Mouse (Mus musculus) T-helper 2 cell (primary cell): ENCODE results near the gene BC037034.

Experiments
- in situ Hi-C: fragments of 300-600 bp; cut with MboI, MseI; formaldehyde crosslinking; loops from one replicate; pipeline ENCODE4 v1.15.1; 2025; ENCODE audit warnings: high pct_unique_total_duplicates

BC037034 gene

GRCm38 (mm10) chr5:138262001-138262400 lies 1.8 kb downstream of the BC037034 start:
- in situ Hi-C loops: no loop called here

DNA sequence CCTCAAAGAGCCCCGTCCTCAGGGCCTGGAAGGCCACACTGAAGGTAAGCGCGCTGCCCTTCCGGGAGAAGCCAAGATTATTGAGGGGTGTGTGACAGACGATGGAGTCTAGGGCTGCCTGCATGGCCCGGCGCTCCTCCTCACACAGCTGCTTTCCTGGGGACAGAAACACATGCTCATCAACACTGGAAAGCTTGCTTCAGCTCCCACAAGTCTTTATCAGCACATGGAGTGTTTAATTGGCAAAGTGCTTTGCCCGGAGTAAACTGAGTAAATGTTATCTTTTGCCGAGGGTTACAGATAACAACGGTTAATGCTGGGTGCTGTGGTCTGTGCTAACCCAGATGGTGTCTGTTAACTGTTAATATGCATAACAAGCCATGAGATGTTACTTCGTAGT lies 3.0 kb downstream of the BC037034 start:
- in situ Hi-C loops: no loop called here

- in situ Hi-C loops: no loop called here
Measured at GRCm38 (mm10) chr5:138260051-138260450, 3.8 kb downstream of the BC037034 start.

- in situ Hi-C loops: no loop called here
Measured at GRCm38 (mm10) chr5:138258993-138259392, 4.8 kb downstream of the BC037034 start.

DNA sequence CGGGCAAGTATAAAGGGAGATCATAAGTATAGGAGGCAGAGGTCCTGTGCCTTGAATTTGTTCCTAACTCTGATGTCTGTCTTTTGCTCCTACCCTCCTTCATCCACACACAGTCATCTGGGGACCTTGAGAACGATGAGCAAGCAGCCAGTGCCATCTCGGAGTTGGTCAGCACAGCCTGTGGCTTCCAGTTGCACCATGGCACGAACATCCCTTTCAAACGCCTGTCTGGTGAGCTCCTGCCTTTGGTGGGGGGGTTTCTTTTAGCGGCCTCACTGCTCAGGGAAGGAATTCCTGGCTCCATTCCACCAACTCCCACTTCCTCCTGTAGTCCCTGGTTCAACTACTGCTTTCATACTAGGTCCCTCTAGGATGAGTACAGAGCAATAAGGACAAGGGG lies 5.3 kb downstream of the BC037034 start:
- in situ Hi-C loops: no loop called here

- in situ Hi-C loops: no loop called here
Measured at GRCm38 (mm10) chr5:138258078-138258477, 5.8 kb downstream of the BC037034 start.

GRCm38 (mm10) chr5:138257585-138257978 lies 6.3 kb downstream of the BC037034 start:
- in situ Hi-C loops: no loop called here

DNA sequence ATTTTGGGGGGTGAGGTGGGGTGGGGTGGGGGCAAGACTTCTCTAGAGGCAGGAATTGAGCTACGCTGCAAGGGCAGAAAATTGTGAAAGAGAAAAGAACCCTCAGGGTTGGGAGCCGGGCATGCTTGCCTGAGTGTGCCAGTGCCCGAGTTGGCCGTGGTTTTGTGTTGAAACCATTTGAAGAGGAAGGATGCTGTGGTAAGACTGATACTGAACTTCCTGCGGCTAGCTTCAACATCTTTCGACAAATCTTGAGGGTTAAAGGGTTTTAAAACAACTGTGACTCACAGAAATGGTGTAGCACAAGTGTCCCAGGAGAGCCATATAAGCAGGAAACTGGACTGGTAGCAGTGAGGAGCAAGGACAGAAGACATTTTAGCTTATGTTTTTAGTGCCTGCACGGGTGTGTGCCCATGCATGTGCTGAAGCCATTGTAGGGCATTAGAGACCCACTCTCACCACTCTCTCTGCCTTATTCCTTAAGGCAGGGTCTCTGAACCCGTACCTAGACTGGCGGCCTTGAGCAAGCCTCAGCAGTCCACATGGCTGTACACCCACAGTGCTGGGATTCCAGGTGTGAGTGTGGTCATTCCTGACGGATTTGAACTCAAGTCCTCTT lies 6.8 kb downstream of the BC037034 start:
- in situ Hi-C loops: no loop called here

- in situ Hi-C loops: no loop called here
Measured at GRCm38 (mm10) chr5:138256094-138256467, 7.8 kb downstream of the BC037034 start.

DNA sequence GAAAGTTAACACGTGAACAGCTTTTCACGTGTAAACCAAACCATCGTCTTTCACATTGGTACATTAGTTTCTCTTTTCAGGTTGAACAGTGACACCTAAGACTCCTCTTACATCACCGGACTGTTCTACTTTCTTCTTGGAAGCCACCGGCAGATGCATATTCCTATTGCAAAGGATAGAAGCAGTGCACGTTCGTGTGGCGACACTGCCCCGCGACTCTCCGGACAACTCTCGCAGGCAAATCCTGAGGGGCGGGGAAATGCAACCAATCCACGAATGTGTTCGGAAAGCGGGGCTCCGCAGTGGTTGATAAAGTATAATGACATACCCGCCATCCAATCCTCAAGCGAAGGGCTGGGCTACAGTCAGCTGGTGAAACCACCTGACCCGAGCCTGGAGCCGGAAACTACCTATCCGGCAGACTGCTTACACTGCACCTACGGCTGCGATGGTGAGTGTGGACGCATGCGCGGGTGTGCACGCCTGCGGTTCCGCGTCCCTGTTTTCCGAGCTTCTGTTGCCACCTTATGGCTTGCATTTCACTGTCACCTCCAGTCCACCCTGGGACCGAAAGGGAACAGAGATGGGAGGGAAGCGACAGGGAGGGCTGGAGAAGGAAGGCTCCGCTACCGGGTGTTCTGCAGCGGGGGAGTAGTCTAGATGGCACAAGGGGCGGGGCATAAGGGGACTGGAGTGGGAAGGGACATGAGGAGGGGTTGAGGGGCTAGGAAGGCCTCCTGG lies 8.3 kb downstream of the BC037034 start, which contains the start of gene Lamtor4:
Gene Lamtor4, plus strand, starts transcription at position 130 of the 741 bp plus-strand sequence.
- in situ Hi-C loops: no loop called here

- in situ Hi-C loops: loop anchor here (5.0 kb wide), 1 partner anchor 86 kb away; no protein-coding TSS in a partner anchor
Measured at GRCm38 (mm10) chr5:138253061-138253460, 10.8 kb downstream of the BC037034 start.

GRCm38 (mm10) chr5:138251144-138251543 lies 12.7 kb downstream of the BC037034 start:
- in situ Hi-C loops: loop anchor here (5.0 kb wide), 1 partner anchor 84 kb away; no protein-coding TSS in a partner anchor

DNA sequence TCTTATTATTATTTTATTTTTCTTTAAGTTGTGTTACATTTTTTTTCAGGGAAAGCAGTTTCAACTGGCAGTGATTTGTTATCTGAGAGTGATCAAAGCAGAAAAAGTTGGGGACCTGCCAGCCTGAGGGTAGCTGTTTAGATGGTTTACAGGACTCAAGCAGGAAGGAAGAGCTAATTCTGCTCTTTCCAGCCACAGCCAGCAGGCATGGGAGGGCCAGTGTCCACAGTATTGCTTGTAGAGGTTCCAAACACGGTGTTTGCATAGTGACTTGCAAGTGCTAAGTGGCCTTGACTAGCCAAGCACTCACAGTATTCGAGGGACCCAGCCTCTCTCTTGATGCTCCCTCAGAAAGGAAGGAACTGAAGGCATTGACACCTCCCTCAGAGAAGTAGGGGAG lies 22.3 kb downstream of the BC037034 start:
- in situ Hi-C loops: no loop called here

- in situ Hi-C loops: loop anchor here (10.0 kb wide), 1 partner anchor 1439 kb away; no protein-coding TSS in a partner anchor
Measured at GRCm38 (mm10) chr5:138234224-138234623, 29.6 kb downstream of the BC037034 start.

GRCm38 (mm10) chr5:138233778-138234177 lies 30.1 kb downstream of the BC037034 start:
- in situ Hi-C loops: loop anchor here (10.0 kb wide), 1 partner anchor 1439 kb away; no protein-coding TSS in a partner anchor

DNA sequence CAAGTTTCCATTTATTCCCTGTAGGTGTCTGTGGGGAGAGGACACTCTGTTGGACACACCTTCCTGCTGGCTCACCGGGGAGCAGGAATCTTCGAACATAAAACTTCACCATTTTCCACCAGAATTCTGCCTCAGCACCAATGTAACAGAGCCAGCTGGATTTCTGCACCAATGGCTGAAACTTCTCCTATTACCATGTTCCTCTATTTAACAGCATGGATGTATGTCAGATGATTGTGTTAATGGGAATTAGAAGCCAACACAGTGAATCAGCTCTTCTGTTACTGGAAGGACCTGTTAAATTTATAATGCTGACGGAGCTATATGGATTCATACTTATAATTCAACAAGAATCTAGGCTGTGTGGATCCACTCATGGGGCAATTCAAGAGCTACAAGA lies 34.3 kb downstream of the BC037034 start:
- in situ Hi-C loops: loop anchor here (10.0 kb wide), 1 partner anchor 425 kb away; no protein-coding TSS in a partner anchor

- in situ Hi-C loops: loop anchor here (10.0 kb wide), 1 partner anchor 427 kb away; no protein-coding TSS in a partner anchor
Measured at GRCm38 (mm10) chr5:138228026-138228425, 35.8 kb downstream of the BC037034 start.

DNA sequence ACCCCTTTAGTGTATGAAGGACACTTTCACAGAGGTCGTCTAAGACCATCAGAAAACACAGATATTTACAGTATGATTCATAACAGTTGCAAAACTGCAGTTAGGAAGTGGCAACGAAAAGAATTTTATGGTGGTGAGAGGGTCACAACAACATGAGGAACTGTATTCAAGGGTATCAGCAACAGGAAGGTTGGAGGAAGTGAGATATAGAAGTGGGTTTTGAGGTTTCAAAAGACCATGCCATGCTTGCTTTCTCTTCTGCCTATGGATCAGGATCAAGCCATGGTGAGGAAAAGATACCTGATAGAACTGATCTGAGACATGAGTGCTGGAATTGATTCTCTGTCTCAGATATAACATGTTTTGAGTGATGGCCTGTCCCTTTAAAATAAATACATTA lies 36.5 kb downstream of the BC037034 start:
- in situ Hi-C loops: loop anchor here (10.0 kb wide), 1 partner anchor 427 kb away; no protein-coding TSS in a partner anchor

- in situ Hi-C loops: loop anchor here (10.0 kb wide), 1 partner anchor 428 kb away; no protein-coding TSS in a partner anchor
Measured at GRCm38 (mm10) chr5:138226491-138226890, 37.3 kb downstream of the BC037034 start.

DNA sequence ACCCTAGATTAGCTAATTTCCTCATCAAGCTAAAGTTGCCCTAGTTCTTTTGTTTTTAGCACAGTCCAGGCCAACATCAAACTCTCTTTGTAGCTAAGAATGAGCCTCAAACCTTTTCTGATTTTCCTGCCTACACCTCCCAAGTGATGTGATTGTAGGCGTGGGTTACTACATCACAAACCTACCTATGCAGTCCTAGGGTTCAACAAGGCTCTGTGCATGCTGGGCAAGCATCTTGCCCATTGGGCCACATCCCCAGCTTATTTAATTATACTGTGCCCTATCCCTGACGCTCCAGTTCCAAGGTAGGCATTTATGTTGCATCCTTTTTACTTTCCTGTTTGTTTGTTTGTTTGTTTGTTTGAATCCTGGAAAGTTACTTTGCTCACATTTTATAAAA lies 38.1 kb downstream of the BC037034 start, which contains the start of gene Nxpe5:
Gene Nxpe5, plus strand, starts transcription at position 199 of the 400 bp plus-strand sequence.
- in situ Hi-C loops: loop anchor here (10.0 kb wide), 1 partner anchor 429 kb away; no protein-coding TSS in a partner anchor

DNA sequence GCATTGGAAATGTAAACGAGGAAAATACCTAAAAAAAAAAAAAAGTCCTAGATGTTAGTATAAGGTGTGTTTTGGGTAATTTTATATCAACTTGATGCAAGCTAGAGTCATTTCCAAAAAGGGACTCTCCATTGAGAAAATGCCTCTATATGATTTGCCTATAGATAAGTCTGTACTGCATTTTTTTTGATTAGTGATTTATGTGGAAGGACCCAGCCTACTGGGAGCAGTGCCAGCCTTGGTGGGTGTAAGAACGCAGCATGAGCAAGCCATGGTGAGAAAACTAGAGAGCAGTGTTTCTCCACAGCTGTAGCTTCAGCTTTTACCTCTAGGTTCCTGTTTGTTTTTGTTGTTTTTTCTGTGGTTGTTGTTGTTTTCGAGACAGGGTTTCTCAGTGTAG lies 40.5 kb downstream of the BC037034 start:
- in situ Hi-C loops: loop anchor here (10.0 kb wide), 1 partner anchor 432 kb away; no protein-coding TSS in a partner anchor

GRCm38 (mm10) chr5:138222111-138222510 lies 41.7 kb downstream of the BC037034 start:
- in situ Hi-C loops: loop anchor here (10.0 kb wide), 1 partner anchor 433 kb away; no protein-coding TSS in a partner anchor
